Mouse (Mus musculus): ENCODE measurements at regions not wholly inside any gene's neighbourhood (a gene's known extent, or its start where the extent isn't known, plus 50 kb on each side); places are given as distances from the start of the nearest gene placed in this dataset.

GRCm38 (mm10) chr13:90661567-90662141 is 243.5 kb downstream of the Atp6ap1l start:
- H3K9ac ChIP-seq (replicated peaks; ENCODE audit: low read length): no peak overlapping the region
- no peaks in the 10 kb centered on the region for H3K4me1 ChIP-seq (ENCODE audit: control insufficient read depth, insufficient read depth, low read length)
- no peak overlapping the region for H3K27ac ChIP-seq (replicated peaks; ENCODE audit: low read depth, low read length)
- no peak for ATAC-seq (ENCODE audit: low FRiP score, low TSS enrichment)
- no peak overlapping the region for H3K4me2 ChIP-seq (ENCODE audit: low read length)
- H3K36me3 ChIP-seq (ENCODE audit: control insufficient read depth, insufficient read depth, low read length): no peaks in the 10 kb centered on the region
- H3K9me3 ChIP-seq (ENCODE audit: control insufficient read depth, low read length): no peaks in the 10 kb centered on the region
- DNase-seq: no peak
- WGBS: 39% methylated on average over 3 of the region's 3 CpGs
- no peak overlapping the region for H3K4me3 ChIP-seq (replicated peaks; ENCODE audit: low read depth, low read length)
- H3K27me3 ChIP-seq (ENCODE audit: control insufficient read depth, insufficient read depth, low read length): no peaks in the 10 kb centered on the region

- WGBS: 3% methylated on average over 3 of the region's 3 CpGs
- H3K4me3 ChIP-seq (replicated peaks; ENCODE audit: low read depth, low read length): no peak overlapping the region
- DNase-seq: peak; percentile 14
- no peaks in the 10 kb centered on the region for H3K9me3 ChIP-seq (ENCODE audit: control insufficient read depth, low read length)
- H3K27ac ChIP-seq (replicated peaks; ENCODE audit: low read depth, low read length): no peak overlapping the region
- ATAC-seq (ENCODE audit: low FRiP score, low TSS enrichment): 0 out of 2 replicates have a peak, but pooled peaks have one; percentile 24
- no peak overlapping the region for H3K4me2 ChIP-seq (ENCODE audit: low read length)
- no peaks in the 10 kb centered on the region for H3K4me1 ChIP-seq (ENCODE audit: control insufficient read depth, insufficient read depth, low read length)
- H3K9ac ChIP-seq (replicated peaks; ENCODE audit: low read length): no peak overlapping the region
- no peaks in the 10 kb centered on the region for H3K36me3 ChIP-seq (ENCODE audit: control insufficient read depth, insufficient read depth, low read length)
- H3K27me3 ChIP-seq (ENCODE audit: control insufficient read depth, insufficient read depth, low read length): no peaks in the 10 kb centered on the region
Observed at GRCm38 (mm10) chr13:90660950-90661349, 244.2 kb downstream of the Atp6ap1l start.

- WGBS: 63% methylated on average over 5 of the region's 5 CpGs
- ATAC-seq (ENCODE audit: low FRiP score, low TSS enrichment) (no peak), DNase-seq (no peak)
- no peak overlapping the region for H3K27ac ChIP-seq (replicated peaks; ENCODE audit: low read depth, low read length)
- no peaks in the 10 kb centered on the region for H3K9me3 ChIP-seq (ENCODE audit: control insufficient read depth, low read length)
- no peaks in the 10 kb centered on the region for H3K36me3 ChIP-seq (ENCODE audit: control insufficient read depth, insufficient read depth, low read length)
- no peaks in the 10 kb centered on the region for H3K27me3 ChIP-seq (ENCODE audit: control insufficient read depth, insufficient read depth, low read length)
- H3K9ac ChIP-seq (replicated peaks; ENCODE audit: low read length): no peak overlapping the region
- no peak overlapping the region for H3K4me3 ChIP-seq (replicated peaks; ENCODE audit: low read depth, low read length)
- H3K4me1 ChIP-seq (ENCODE audit: control insufficient read depth, insufficient read depth, low read length): no peaks in the 10 kb centered on the region
- no peak overlapping the region for H3K4me2 ChIP-seq (ENCODE audit: low read length)
Observed at GRCm38 (mm10) chr13:90659087-90659486, 246.1 kb downstream of the Atp6ap1l start.

GRCm38 (mm10) chr13:90646356-90646755 is 258.8 kb downstream of the Atp6ap1l start:
- H3K4me3 ChIP-seq (replicated peaks; ENCODE audit: low read depth, low read length): no peak overlapping the region
- no peak overlapping the region for H3K27ac ChIP-seq (replicated peaks; ENCODE audit: low read depth, low read length)
- H3K36me3 ChIP-seq (ENCODE audit: control insufficient read depth, insufficient read depth, low read length): no peaks in the 10 kb centered on the region
- 57% methylated on average over 4 of the region's 4 CpGs for WGBS
- H3K27me3 ChIP-seq (ENCODE audit: control insufficient read depth, insufficient read depth, low read length): no peaks in the 10 kb centered on the region
- peaks cover 14% of the 10 kb centered on the region; the same call in 1 of the 2 replicates for H3K4me1 ChIP-seq (ENCODE audit: control insufficient read depth, insufficient read depth, low read length)
- DNase-seq: no peak
- no peak for ATAC-seq (ENCODE audit: low FRiP score, low TSS enrichment)
- H3K4me2 ChIP-seq (ENCODE audit: low read length): no peak overlapping the region
- no peaks in the 10 kb centered on the region for H3K9me3 ChIP-seq (ENCODE audit: control insufficient read depth, low read length)
- H3K9ac ChIP-seq (replicated peaks; ENCODE audit: low read length): no peak overlapping the region

- ATAC-seq (ENCODE audit: low FRiP score, low TSS enrichment): peak; percentile 32; the same call in 1 of the 2 replicates
- H3K27me3 ChIP-seq (ENCODE audit: control insufficient read depth, insufficient read depth, low read length): no peaks in the 10 kb centered on the region
Observed at GRCm38 (mm10) chr13:90644216-90644615, 260.9 kb downstream of the Atp6ap1l start.

GRCm38 (mm10) chr13:90643575-90644215 is 261.5 kb downstream of the Atp6ap1l start:
- no peaks in the 10 kb centered on the region for H3K36me3 ChIP-seq (ENCODE audit: control insufficient read depth, insufficient read depth, low read length)
- peaks cover 14% of the 10 kb centered on the region; the same call in 1 of the 2 replicates for H3K4me1 ChIP-seq (ENCODE audit: control insufficient read depth, insufficient read depth, low read length)
- H3K4me3 ChIP-seq (replicated peaks; ENCODE audit: low read depth, low read length): no peak overlapping the region
- ATAC-seq (ENCODE audit: low FRiP score, low TSS enrichment) (peak; percentile 71), DNase-seq (peak; percentile 69)
- WGBS: 26% methylated on average over 4 of the region's 4 CpGs
- no peaks in the 10 kb centered on the region for H3K9me3 ChIP-seq (ENCODE audit: control insufficient read depth, low read length)
- H3K27me3 ChIP-seq (ENCODE audit: control insufficient read depth, insufficient read depth, low read length): no peaks in the 10 kb centered on the region
- H3K4me2 ChIP-seq (ENCODE audit: low read length): no peak overlapping the region
- H3K9ac ChIP-seq (replicated peaks; ENCODE audit: low read length): no peak overlapping the region
- 0 out of 2 replicates have a peak overlapping the region, but pooled peaks have one; percentile 20 for H3K27ac ChIP-seq (replicated peaks; ENCODE audit: low read depth, low read length)

More at GRCm38 (mm10) chr13:90644216-90644615, 260.9 kb downstream of the Atp6ap1l start:
- H3K27ac ChIP-seq (replicated peaks; ENCODE audit: low read depth, low read length): 0 out of 2 replicates have a peak overlapping the region, but pooled peaks have one; percentile 20
- H3K4me3 ChIP-seq (replicated peaks; ENCODE audit: low read depth, low read length): no peak overlapping the region
- DNase-seq: peak; percentile 50
- H3K4me1 ChIP-seq (ENCODE audit: control insufficient read depth, insufficient read depth, low read length): peaks cover 14% of the 10 kb centered on the region; the same call in 1 of the 2 replicates
- H3K4me2 ChIP-seq (ENCODE audit: low read length): no peak overlapping the region
- H3K9me3 ChIP-seq (ENCODE audit: control insufficient read depth, low read length): no peaks in the 10 kb centered on the region
- no peaks in the 10 kb centered on the region for H3K36me3 ChIP-seq (ENCODE audit: control insufficient read depth, insufficient read depth, low read length)
- H3K9ac ChIP-seq (replicated peaks; ENCODE audit: low read length): no peak overlapping the region

- Histone ChIP-seq H3K9me3 (ENCODE audit: control insufficient read depth, low read length) (no peaks in the 10 kb centered on the region), H3K9ac (replicated peaks; ENCODE audit: low read length) (no peak overlapping the region)
- peak; percentile 75 for ATAC-seq (ENCODE audit: low FRiP score, low TSS enrichment)
Observed at GRCm38 (mm10) chr13:90643109-90643508, 262.0 kb downstream of the Atp6ap1l start.

GRCm38 (mm10) chr13:90642206-90642823 is 262.8 kb downstream of the Atp6ap1l start:
- H3K27me3 ChIP-seq (ENCODE audit: control insufficient read depth, insufficient read depth, low read length): no peaks in the 10 kb centered on the region
- DNase-seq (peak; percentile 28), ATAC-seq (ENCODE audit: low FRiP score, low TSS enrichment) (no peak)
- WGBS: 51% methylated on average over 5 of the region's 5 CpGs
- H3K36me3 ChIP-seq (ENCODE audit: control insufficient read depth, insufficient read depth, low read length): no peaks in the 10 kb centered on the region
- peak overlapping the region; percentile 27 for H3K27ac ChIP-seq (replicated peaks; ENCODE audit: low read depth, low read length)
- H3K4me2 ChIP-seq (ENCODE audit: low read length): no peak overlapping the region
- H3K9me3 ChIP-seq (ENCODE audit: control insufficient read depth, low read length): no peaks in the 10 kb centered on the region
- peaks cover 14% of the 10 kb centered on the region; the same call in 1 of the 2 replicates for H3K4me1 ChIP-seq (ENCODE audit: control insufficient read depth, insufficient read depth, low read length)
- no peak overlapping the region for H3K9ac ChIP-seq (replicated peaks; ENCODE audit: low read length)
- H3K4me3 ChIP-seq (replicated peaks; ENCODE audit: low read depth, low read length): no peak overlapping the region

More at GRCm38 (mm10) chr13:90643109-90643508, 262.0 kb downstream of the Atp6ap1l start:
- WGBS: 11% methylated on average over 4 of the region's 4 CpGs
- Histone ChIP-seq H3K4me2 (ENCODE audit: low read length) (no peak overlapping the region), H3K4me1 (ENCODE audit: control insufficient read depth, insufficient read depth, low read length) (peaks cover 14% of the 10 kb centered on the region; the same call in 1 of the 2 replicates), H3K27ac (replicated peaks; ENCODE audit: low read depth, low read length) (peak overlapping the region; percentile 27), H3K27me3 (ENCODE audit: control insufficient read depth, insufficient read depth, low read length) (no peaks in the 10 kb centered on the region), H3K4me3 (replicated peaks; ENCODE audit: low read depth, low read length) (no peak overlapping the region), H3K36me3 (ENCODE audit: control insufficient read depth, insufficient read depth, low read length) (no peaks in the 10 kb centered on the region)
- peak; percentile 83 for DNase-seq
